Mouse (Mus musculus) neural tube, embryonic 13.5 days (tissue): ENCODE data around the gene Sorbs2. TPM values are rescaled to one million over a fixed set of nuclear protein-coding genes. Genes with fewer than 3 reads are reported as not detected.
A peak's percentile ranks its signal among the peaks of the same experiment; 100 is the strongest.

ENCODE experiments used
- ATAC-seq: fragments of 200-750 bp; cut with Nextera tagmentation; 2 replicates; pipeline ENCODE4 v1.8.0; 2017; ENCODE audit warnings: low read depth, mild to moderate bottlenecking, moderate TSS enrichment, moderate library complexity
- H3K27ac ChIP-seq: fragments of 300-500 bp; sonication (generic); replicated peaks from 2 replicates; pipeline ENCODE4 v1.5.1; 2015; ENCODE audit warnings: moderate library complexity, mild to moderate bottlenecking, inconsistent platforms
- H3K27me3 ChIP-seq: fragments of 300-500 bp; sonication (generic); 2 replicates; pipeline ENCODE4 v1.6.1; 2015; ENCODE audit warnings: mild to moderate bottlenecking, inconsistent platforms
- H3K36me3 ChIP-seq: fragments of 300-500 bp; sonication (generic); 2 replicates; pipeline ENCODE4 v1.6.1; 2015; ENCODE audit warnings: mild to moderate bottlenecking, inconsistent platforms
- H3K4me1 ChIP-seq: fragments of 300-500 bp; sonication (generic); replicated peaks from 2 replicates; pipeline ENCODE4 v1.6.1; 2015; ENCODE audit warnings: inconsistent platforms
- H3K4me2 ChIP-seq: fragments of 300-500 bp; sonication (generic); 2 replicates; pipeline ENCODE4 v1.6.1; 2015; ENCODE audit warnings: inconsistent platforms, mild to moderate bottlenecking, moderate library complexity
- H3K4me3 ChIP-seq: fragments of 300-500 bp; sonication (generic); 2 replicates; pipeline ENCODE4 v1.5.1; 2015; ENCODE audit warnings: mild to moderate bottlenecking, inconsistent platforms
- H3K9ac ChIP-seq: fragments of 300-500 bp; sonication (generic); 2 replicates; pipeline ENCODE4 v1.6.1; 2015; ENCODE audit warnings: moderate library complexity, mild to moderate bottlenecking, inconsistent platforms
- H3K9me3 ChIP-seq: fragments of 300-500 bp; sonication (generic); 2 replicates; pipeline ENCODE4 v1.6.1; 2016; ENCODE audit warnings: inconsistent platforms
- WGBS: fragments of 180-500 bp; shearing (Covaris S2); methylation state at CpG from one replicate; pipeline ENCODE4 v1.1.7; 2015; 5-methylcytosine and 5-hydroxymethylcytosine counted together
- polyA plus RNA-seq: library from polyadenylated mRNA; unstranded; fragments of >200 nt; fragmentation: Nextera tagmentation; extraction: Ambion mirVana; gene quantifications from 2 replicates; pipeline ENCODE4 v1.2.1, GENCODE M21; 2015

Sorbs2 gene
- polyA plus RNA-seq, 1 experiment from 2014 or later: 50.5 TPM

- H3K4me2 ChIP-seq: no peak overlapping the region
- H3K27ac ChIP-seq: no peak overlapping the region
- H3K9ac ChIP-seq: no peak overlapping the region
- no peaks in the 10 kb centered on the region for H3K27me3 ChIP-seq
- no peak overlapping the region for H3K4me3 ChIP-seq
- no peak for ATAC-seq
- no peaks in the 10 kb centered on the region for H3K4me1 ChIP-seq
- H3K36me3 ChIP-seq: 0 out of 2 replicates have a peak, but pooled peaks cover 8% of the 10 kb centered on the region
- 94% methylated on average over 2 of the region's 2 CpGs for WGBS
- no peaks in the 10 kb centered on the region for H3K9me3 ChIP-seq
These were observed 235.7 kb downstream of the Sorbs2 start for GRCm38 (mm10) chr8:45743326-45743725.

DNA sequence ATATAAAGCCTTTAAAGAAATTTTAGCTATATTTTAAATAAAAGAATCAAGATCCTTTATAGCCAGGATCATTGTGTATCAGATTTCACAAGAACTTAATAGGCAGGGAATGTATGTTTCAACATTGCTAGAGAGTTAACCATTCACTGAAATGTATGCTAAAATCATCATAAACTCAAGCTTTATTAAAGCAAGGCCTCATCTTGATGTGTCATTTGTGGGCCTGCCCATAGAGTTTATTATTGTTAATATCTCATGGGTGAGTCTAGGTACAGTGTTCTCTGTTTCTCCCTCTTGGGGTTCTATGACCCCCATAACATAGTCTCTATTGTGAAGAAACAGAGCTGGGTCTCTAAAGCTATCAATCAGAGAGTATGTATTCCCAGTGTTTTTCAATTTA lies 236.2 kb downstream of the Sorbs2 start:
- Histone ChIP-seq H3K4me3 (no peak overlapping the region), H3K27ac (no peak overlapping the region), H3K27me3 (no peaks in the 10 kb centered on the region), H3K4me1 (no peaks in the 10 kb centered on the region), H3K4me2 (no peak overlapping the region), H3K9me3 (no peaks in the 10 kb centered on the region), H3K36me3 (0 out of 2 replicates have a peak, but pooled peaks cover 8% of the 10 kb centered on the region), H3K9ac (no peak overlapping the region)
- no peak for ATAC-seq

DNA sequence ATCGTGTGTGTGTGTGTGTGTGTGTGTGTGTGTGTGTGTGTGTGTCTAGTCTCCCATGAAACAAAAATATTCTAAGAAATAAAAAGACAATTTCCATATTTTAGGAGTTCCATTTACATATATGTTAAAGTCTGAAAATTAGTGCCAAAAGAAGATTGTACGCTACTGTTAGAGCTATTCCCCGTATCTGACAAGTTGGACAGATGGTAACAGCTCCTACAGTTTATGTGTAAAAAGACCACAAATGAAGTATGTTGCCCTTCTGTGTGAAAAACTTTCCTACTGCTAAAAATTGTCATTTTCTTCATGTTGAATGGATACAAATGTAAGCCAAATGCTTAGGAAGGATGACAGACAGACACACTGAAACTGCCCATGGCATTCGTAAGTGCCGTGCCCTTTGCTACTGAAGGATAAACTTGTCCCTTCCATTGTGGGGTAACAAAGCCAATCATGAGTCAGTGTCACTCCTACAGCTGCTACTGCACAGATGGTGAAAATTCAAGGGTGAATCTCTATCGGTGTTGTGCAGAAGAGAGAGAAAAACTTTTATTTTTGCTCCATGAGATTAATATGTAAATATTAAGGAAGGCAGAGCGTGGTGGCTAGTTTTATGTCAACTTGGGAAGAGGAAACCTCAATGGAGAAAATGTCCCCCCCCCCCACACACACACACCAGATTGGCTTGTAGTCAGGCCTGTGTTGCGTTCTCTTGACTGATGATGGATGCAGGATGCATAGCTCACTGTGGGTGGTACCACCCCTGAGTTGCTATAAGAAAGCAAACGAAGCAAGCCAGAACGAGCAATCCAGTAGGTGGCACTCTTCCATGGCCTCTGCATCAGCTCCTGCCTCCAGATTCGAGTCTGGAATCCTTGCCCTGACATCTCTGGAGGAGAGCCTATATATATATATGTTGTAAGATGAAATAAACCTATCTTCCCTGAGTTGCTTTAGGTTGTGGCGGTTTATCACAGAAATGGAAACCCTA lies 244.2 kb downstream of the Sorbs2 start:
- Histone ChIP-seq H3K27me3 (no peaks in the 10 kb centered on the region), H3K9me3 (no peaks in the 10 kb centered on the region), H3K36me3 (0 out of 2 replicates have a peak, but pooled peaks cover 3% of the 10 kb centered on the region), H3K4me2 (no peak overlapping the region), H3K27ac (no peak overlapping the region), H3K4me1 (peaks cover 12% of the 10 kb centered on the region), H3K9ac (no peak overlapping the region), H3K4me3 (no peak overlapping the region)
- no peak for ATAC-seq
- WGBS: 58% methylated on average over 12 of the region's 12 CpGs

DNA sequence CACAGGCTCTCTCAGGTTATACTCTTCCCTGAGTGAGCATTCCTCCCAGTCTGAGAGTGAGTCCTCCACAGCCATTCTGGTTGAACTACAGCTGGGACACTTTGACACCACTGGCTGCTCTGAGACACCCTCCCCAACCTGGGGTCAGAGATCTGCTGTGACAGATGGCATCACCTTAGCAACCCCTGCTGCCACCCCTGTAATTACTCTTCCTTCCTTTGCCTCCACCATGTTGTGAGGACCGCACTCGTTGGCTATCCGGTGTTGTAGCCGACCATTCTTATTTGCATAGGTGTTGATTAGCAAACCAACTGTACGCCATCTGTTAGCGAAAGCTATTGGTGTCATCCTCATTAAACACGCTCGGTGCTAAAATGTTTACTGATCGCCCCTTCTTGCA lies 247.9 kb downstream of the Sorbs2 start:
- Histone ChIP-seq H3K4me2 (no peak overlapping the region), H3K36me3 (peaks cover 10% of the 10 kb centered on the region), H3K27ac (0 out of 2 replicates have a peak overlapping the region, but pooled peaks have one; percentile 23), H3K4me3 (no peak overlapping the region), H3K4me1 (peaks cover 13% of the 10 kb centered on the region), H3K27me3 (no peaks in the 10 kb centered on the region), H3K9ac (no peak overlapping the region), H3K9me3 (no peaks in the 10 kb centered on the region)
- 56% methylated on average over 9 of the region's 9 CpGs for WGBS
- ATAC-seq: no peak

DNA sequence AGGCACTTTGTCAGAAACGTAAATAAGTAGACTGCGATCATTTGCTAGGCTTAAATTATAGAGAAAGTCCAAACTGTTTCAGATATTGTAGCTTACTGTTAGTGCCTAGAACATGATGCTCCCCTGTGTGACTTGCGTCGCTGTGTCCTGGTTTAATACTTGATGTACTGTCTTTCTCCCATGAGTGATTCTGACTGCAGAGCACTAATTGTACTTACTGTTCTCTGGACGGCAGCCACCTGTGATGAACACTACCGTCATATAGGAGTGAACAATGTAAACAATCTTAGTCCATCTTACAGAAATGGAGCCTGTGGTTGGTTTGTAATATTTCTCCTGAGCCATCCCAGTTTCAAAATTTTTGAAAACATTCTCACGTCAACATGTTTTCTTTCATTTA lies 248.4 kb downstream of the Sorbs2 start:
- Histone ChIP-seq H3K4me3 (no peak overlapping the region), H3K36me3 (peaks cover 10% of the 10 kb centered on the region), H3K9me3 (no peaks in the 10 kb centered on the region), H3K27me3 (no peaks in the 10 kb centered on the region), H3K4me1 (peaks cover 17% of the 10 kb centered on the region), H3K27ac (no peak overlapping the region), H3K4me2 (no peak overlapping the region), H3K9ac (no peak overlapping the region)
- ATAC-seq: no peak
- 67% methylated on average over 7 of the region's 7 CpGs for WGBS

- WGBS: 73% methylated on average over 9 of the region's 9 CpGs
- Histone ChIP-seq H3K36me3 (peaks cover 23% of the 10 kb centered on the region), H3K9me3 (no peaks in the 10 kb centered on the region), H3K4me1 (peaks cover 30% of the 10 kb centered on the region), H3K27ac (no peak overlapping the region), H3K9ac (no peak overlapping the region), H3K4me3 (no peak overlapping the region), H3K27me3 (no peaks in the 10 kb centered on the region), H3K4me2 (no peak overlapping the region)
- ATAC-seq: no peak
These were observed 253.0 kb downstream of the Sorbs2 start for GRCm38 (mm10) chr8:45760622-45761021.

DNA sequence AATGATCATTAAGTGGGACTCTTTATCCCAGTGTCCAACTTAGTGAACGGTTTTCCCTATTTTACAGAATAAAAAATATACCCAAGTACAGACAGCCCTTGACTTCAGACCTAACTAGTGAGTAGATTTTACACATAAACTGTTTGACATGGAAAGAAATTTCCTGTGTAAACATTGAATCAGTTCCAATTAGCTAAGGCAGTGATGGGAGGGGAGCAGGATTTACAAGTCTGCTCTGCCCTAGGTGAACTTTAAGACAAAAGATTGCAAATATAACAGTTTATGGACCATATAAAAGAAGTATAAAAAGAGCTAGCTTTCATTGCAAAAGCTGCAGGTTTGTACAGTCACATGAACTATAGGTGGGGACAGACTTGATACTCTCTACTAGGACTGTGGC lies 253.5 kb downstream of the Sorbs2 start:
- 93% methylated on average over 1 of the region's 1 CpGs for WGBS
- Histone ChIP-seq H3K4me2 (no peak overlapping the region), H3K27ac (no peak overlapping the region), H3K36me3 (peaks cover 23% of the 10 kb centered on the region), H3K4me1 (peaks cover 30% of the 10 kb centered on the region), H3K4me3 (no peak overlapping the region), H3K9me3 (no peaks in the 10 kb centered on the region), H3K27me3 (no peaks in the 10 kb centered on the region), H3K9ac (no peak overlapping the region)
- ATAC-seq: no peak

- Histone ChIP-seq H3K4me3 (no peak overlapping the region), H3K27me3 (no peaks in the 10 kb centered on the region), H3K4me1 (peaks cover 31% of the 10 kb centered on the region), H3K9me3 (no peaks in the 10 kb centered on the region), H3K27ac (no peak overlapping the region; the same call in none of the 2 replicates), H3K9ac (no peak overlapping the region), H3K36me3 (peaks cover 23% of the 10 kb centered on the region), H3K4me2 (no peak overlapping the region)
- WGBS: 59% methylated on average over 15 of the region's 15 CpGs
- peak; percentile 45 for ATAC-seq
These were observed 255.5 kb downstream of the Sorbs2 start for GRCm38 (mm10) chr8:45762982-45763689.

DNA sequence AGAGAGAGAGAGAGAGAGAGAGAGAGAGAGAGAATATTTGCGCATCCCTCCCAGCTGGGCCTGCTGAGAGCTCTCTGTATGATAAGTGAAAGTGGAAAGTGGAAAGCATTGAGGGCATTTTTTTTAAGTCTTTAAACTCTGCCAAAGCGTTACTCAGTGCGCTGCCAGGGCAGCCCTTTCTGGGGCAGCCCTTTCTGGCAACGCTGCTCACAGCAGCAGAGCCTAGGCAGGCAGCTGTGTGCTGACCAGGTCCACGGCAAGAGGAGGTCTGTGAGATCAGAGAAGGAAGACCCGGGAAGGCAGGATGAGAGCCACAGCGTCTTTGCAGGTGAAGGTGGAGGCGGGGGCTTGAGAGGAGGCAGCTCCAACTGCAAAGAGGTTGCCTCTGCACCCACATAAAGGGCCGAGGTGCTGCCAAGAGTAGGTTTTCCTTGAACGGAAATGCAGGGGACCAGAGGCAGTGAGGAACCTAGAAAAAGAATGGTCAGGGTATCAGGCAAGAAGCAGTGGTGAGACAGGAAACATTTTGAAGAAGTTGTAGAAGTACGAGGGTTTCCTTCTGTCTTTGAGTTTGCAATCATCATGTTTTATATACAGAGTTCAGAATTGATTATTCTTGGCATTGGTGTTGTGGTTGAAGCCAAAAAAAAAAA lies 256.2 kb downstream of the Sorbs2 start:
- Histone ChIP-seq H3K27me3 (no peaks in the 10 kb centered on the region), H3K4me2 (no peak overlapping the region; the same call in 1 of the 2 replicates), H3K27ac (peak overlapping the region; percentile 43; the same call in 1 of the 2 replicates), H3K36me3 (peaks cover 22% of the 10 kb centered on the region), H3K4me1 (peaks cover 31% of the 10 kb centered on the region), H3K4me3 (no peak overlapping the region), H3K9me3 (no peaks in the 10 kb centered on the region), H3K9ac (no peak overlapping the region)
- WGBS: 51% methylated on average over 11 of the region's 11 CpGs
- peak; percentile 54; the same call in 1 of the 2 replicates for ATAC-seq

DNA sequence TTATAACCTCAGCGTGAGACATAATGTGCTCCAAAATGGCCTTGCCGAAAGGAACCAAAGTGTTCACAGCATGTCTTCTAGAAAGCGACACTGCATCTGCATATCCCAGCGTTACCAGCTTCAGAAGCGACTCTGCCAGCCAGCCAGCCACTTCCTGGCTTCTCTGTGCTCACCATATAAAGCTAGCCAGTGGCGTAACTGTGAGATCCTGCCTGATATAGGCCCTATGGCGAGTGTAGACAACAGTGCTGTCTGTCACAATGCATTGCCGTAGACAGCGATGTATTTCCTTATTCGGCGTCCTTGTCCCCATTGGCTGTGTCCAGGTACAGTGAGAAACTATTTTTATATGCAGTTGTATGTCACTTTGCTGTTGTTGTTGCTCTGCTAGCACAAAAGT lies 258.6 kb downstream of the Sorbs2 start:
- ATAC-seq: no peak
- 83% methylated on average over 11 of the region's 11 CpGs for WGBS
- Histone ChIP-seq H3K9me3 (no peaks in the 10 kb centered on the region), H3K27ac (no peak overlapping the region), H3K4me2 (no peak overlapping the region), H3K27me3 (no peaks in the 10 kb centered on the region), H3K36me3 (peaks cover 31% of the 10 kb centered on the region), H3K4me3 (no peak overlapping the region), H3K4me1 (peaks cover 26% of the 10 kb centered on the region), H3K9ac (no peak overlapping the region)

- peaks cover 63% of the 10 kb centered on the region for H3K36me3 ChIP-seq
- WGBS: 87% methylated on average over 5 of the region's 5 CpGs
- no peak overlapping the region for H3K4me3 ChIP-seq
- H3K4me1 ChIP-seq: no peaks in the 10 kb centered on the region
- H3K27ac ChIP-seq: no peak overlapping the region
- ATAC-seq: no peak
- no peak overlapping the region for H3K4me2 ChIP-seq
- H3K9me3 ChIP-seq: no peaks in the 10 kb centered on the region
- no peaks in the 10 kb centered on the region for H3K27me3 ChIP-seq
- H3K9ac ChIP-seq: no peak overlapping the region
These were observed 267.3 kb downstream of the Sorbs2 start for GRCm38 (mm10) chr8:45774841-45775240.

GRCm38 (mm10) chr8:45775481-45775880 lies 267.9 kb downstream of the Sorbs2 start:
- Histone ChIP-seq H3K4me1 (no peaks in the 10 kb centered on the region), H3K36me3 (peaks cover 56% of the 10 kb centered on the region), H3K9me3 (no peaks in the 10 kb centered on the region)

More at GRCm38 (mm10) chr8:45775481-45775880, 267.9 kb downstream of the Sorbs2 start:
- 97% methylated on average over 7 of the region's 7 CpGs for WGBS
- no peak for ATAC-seq
- Histone ChIP-seq H3K4me3 (no peak overlapping the region), H3K27me3 (no peaks in the 10 kb centered on the region), H3K4me2 (no peak overlapping the region), H3K27ac (no peak overlapping the region), H3K9ac (no peak overlapping the region)
